Mouse (Mus musculus): ENCODE measurements around the gene Ide. TPM values are rescaled to one million over a fixed set of nuclear protein-coding genes. Genes with fewer than 3 reads are reported as not detected.

The Ide gene
- total and polyA plus RNA-seq, 3 experiments, result 24.0 to 99.8 (median 52.2) TPM

DNA sequence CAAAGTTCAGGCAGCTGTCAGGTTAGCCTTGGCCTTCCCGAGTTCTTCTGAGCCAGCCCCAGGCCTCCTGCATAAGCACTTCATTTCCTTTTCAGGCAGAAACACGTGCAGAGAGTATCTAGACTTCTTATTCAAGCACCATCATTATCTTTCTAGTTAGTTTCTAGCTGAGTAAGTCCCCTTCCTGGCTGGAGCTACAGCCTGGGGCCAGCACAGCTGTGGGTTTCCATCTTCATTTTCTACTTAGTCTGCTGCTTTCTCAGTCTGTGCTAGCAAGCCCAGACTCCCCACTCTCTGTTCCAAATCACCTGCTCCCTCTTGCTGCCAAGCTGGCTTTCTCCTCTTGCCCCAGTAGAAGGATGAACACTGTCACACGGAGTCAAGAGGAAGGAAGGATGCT, 90.8 kb downstream of the Ide start:
- intact Hi-C loops (cut with DNase I), result no loop called here
- no peak for DNase-seq
- Histone ChIP-seq H3K4me3 (no peak overlapping the region), H3K27me3 (ENCODE audit: control insufficient read depth, insufficient read depth, low read length) (no peaks in the 10 kb centered on the region), H3K27ac (no peak overlapping the region), H3K4me1 (ENCODE audit: control insufficient read depth, insufficient read depth, low read length) (no peaks in the 10 kb centered on the region), H3K36me3 (ENCODE audit: control insufficient read depth, insufficient read depth, low read length) (no peaks in the 10 kb centered on the region), H3K79me2 (replicated peaks; ENCODE audit: control insufficient read depth, insufficient read depth, low read length) (no peaks in the 10 kb centered on the region), H3K9ac (ENCODE audit: low read depth, low read length) (no peak overlapping the region)
- TF ChIP-seq CTCF (IDR thresholded peaks at IDR 0.05), result no peak
- no peak for TF ChIP-seq POLR2A (IDR thresholded peaks at IDR 0.05; ENCODE audit: insufficient read depth, low read depth, low read length)
- TF ChIP-seq EP300 (IDR thresholded peaks at IDR 0.05; ENCODE audit: insufficient read depth, low read depth, low read length), result no peak
- 32% methylated on average over 3 of the region's 3 CpGs for WGBS

DNA sequence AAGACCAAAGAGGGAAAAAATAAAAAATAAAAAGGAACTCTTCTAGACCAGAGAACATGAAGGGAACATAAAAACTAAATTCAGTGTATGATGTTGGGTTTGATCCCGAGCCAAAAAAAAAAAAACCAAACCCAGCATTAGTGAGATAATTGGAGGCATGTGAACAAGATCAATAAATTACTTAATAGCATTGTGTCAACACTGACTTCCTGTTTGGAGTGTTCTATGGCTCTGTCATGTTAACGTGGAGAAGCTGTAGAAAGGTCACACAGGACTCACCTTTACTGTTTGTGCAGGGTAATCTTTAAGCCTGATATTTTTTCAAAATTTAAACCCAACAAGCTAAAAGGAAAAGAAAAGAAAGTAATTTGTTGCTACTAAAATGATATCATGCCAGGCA, 94.9 kb downstream of the Ide start:
- intact Hi-C loops (cut with DNase I), result no loop called here
- H3K79me2 ChIP-seq (replicated peaks; ENCODE audit: control insufficient read depth, insufficient read depth, low read length), result no peaks in the 10 kb centered on the region
- no peaks in the 10 kb centered on the region for H3K27me3 ChIP-seq (ENCODE audit: control insufficient read depth, insufficient read depth, low read length)
- no peak for DNase-seq
- H3K4me1 ChIP-seq (ENCODE audit: control insufficient read depth, insufficient read depth, low read length), result no peaks in the 10 kb centered on the region
- 45% methylated on average over 2 of the region's 2 CpGs for WGBS
- H3K9ac ChIP-seq (ENCODE audit: low read depth, low read length), result no peak overlapping the region
- H3K4me3 ChIP-seq, result no peak overlapping the region
- no peak overlapping the region for H3K27ac ChIP-seq
- H3K36me3 ChIP-seq (ENCODE audit: control insufficient read depth, insufficient read depth, low read length), result no peaks in the 10 kb centered on the region
- no peak for TF ChIP-seq CTCF (IDR thresholded peaks at IDR 0.05)
- TF ChIP-seq POLR2A (IDR thresholded peaks at IDR 0.05; ENCODE audit: insufficient read depth, low read depth, low read length), result no peak
- TF ChIP-seq EP300 (IDR thresholded peaks at IDR 0.05; ENCODE audit: insufficient read depth, low read depth, low read length), result no peak

DNA sequence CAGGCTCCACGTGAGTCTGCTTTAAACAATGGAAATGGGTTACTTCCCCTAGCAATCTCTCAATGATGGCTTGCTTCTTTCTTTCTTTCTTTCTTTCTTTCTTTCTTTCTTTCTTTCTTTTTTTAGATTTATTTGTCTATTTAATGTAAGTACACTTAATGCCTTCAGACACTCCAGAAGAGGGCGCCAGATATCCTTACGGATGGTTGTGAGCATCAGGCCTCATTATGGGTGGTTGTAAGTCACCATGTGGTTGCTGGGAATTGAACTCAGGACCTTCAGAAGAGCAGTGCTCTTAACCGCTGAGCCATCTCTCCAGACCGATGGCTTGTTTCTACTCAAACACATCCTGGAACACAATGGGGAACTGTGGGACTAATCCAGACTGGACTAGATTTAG, 96.5 kb downstream of the Ide start:
- Histone ChIP-seq H3K4me3 (no peak overlapping the region), H3K27me3 (ENCODE audit: control insufficient read depth, insufficient read depth, low read length) (no peaks in the 10 kb centered on the region), H3K36me3 (ENCODE audit: control insufficient read depth, insufficient read depth, low read length) (no peaks in the 10 kb centered on the region), H3K79me2 (replicated peaks; ENCODE audit: control insufficient read depth, insufficient read depth, low read length) (no peaks in the 10 kb centered on the region), H3K27ac (no peak overlapping the region), H3K4me1 (ENCODE audit: control insufficient read depth, insufficient read depth, low read length) (no peaks in the 10 kb centered on the region), H3K9ac (ENCODE audit: low read depth, low read length) (no peak overlapping the region)
- TF ChIP-seq EP300 (IDR thresholded peaks at IDR 0.05; ENCODE audit: insufficient read depth, low read depth, low read length) (no peak), CTCF (IDR thresholded peaks at IDR 0.05) (peak; percentile 25)
- WGBS, result 69% methylated on average over 5 of the region's 5 CpGs
- no peak for DNase-seq
- intact Hi-C loops (cut with DNase I), result no loop called here

- Histone ChIP-seq H3K4me3 (no peak overlapping the region), H3K27ac (no peak overlapping the region), H3K27me3 (ENCODE audit: control insufficient read depth, insufficient read depth, low read length) (peaks cover 4% of the 10 kb centered on the region), H3K4me1 (ENCODE audit: control insufficient read depth, insufficient read depth, low read length) (no peaks in the 10 kb centered on the region), H3K79me2 (replicated peaks; ENCODE audit: control insufficient read depth, insufficient read depth, low read length) (no peaks in the 10 kb centered on the region), H3K9ac (ENCODE audit: low read depth, low read length) (no peak overlapping the region), H3K36me3 (ENCODE audit: control insufficient read depth, insufficient read depth, low read length) (no peaks in the 10 kb centered on the region)
- intact Hi-C loops (cut with DNase I), result no loop called here
- DNase-seq, result no peak
- TF ChIP-seq EP300 (IDR thresholded peaks at IDR 0.05; ENCODE audit: insufficient read depth, low read depth, low read length) (no peak), POLR2A (IDR thresholded peaks at IDR 0.05; ENCODE audit: insufficient read depth, low read depth, low read length) (no peak), CTCF (IDR thresholded peaks at IDR 0.05) (no peak)
- 23% methylated on average over 4 of the region's 4 CpGs for WGBS
These were observed 98.6 kb downstream of the Ide start for GRCm38 (mm10) chr19:37239096-37239495.

DNA sequence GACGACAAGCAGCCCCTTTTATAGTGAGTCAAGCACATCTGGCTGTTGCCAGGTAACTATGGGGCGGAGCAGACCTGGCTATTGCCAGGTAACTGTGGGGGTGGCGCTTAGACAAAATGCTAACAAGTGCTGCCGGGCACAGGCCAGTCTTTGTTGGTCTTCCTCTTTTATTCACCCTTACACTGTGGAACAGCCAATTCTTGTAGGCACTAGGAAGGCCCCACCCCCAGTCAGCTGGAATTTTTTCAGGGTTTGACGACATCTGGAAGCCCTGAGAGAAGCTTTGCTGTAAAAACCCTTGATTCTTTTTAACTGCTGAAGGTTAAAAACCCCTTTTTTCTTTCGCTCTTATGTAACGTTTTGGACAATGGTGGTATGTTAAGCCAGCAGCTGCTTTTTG, 99.0 kb downstream of the Ide start:
- 23% methylated on average over 7 of the region's 7 CpGs for WGBS
- intact Hi-C loops (cut with DNase I), result no loop called here
- no peak for TF ChIP-seq CTCF (IDR thresholded peaks at IDR 0.05)
- no peak for TF ChIP-seq POLR2A (IDR thresholded peaks at IDR 0.05; ENCODE audit: insufficient read depth, low read depth, low read length)
- no peak for TF ChIP-seq EP300 (IDR thresholded peaks at IDR 0.05; ENCODE audit: insufficient read depth, low read depth, low read length)
- DNase-seq, result peak in 1 of 2 experiments; percentile 7
- Histone ChIP-seq H3K9ac (ENCODE audit: low read depth, low read length) (no peak overlapping the region), H3K27me3 (ENCODE audit: control insufficient read depth, insufficient read depth, low read length) (peaks cover 8% of the 10 kb centered on the region), H3K4me3 (no peak overlapping the region), H3K36me3 (ENCODE audit: control insufficient read depth, insufficient read depth, low read length) (no peaks in the 10 kb centered on the region), H3K4me1 (ENCODE audit: control insufficient read depth, insufficient read depth, low read length) (no peaks in the 10 kb centered on the region), H3K27ac (no peak overlapping the region), H3K79me2 (replicated peaks; ENCODE audit: control insufficient read depth, insufficient read depth, low read length) (no peaks in the 10 kb centered on the region)

DNA sequence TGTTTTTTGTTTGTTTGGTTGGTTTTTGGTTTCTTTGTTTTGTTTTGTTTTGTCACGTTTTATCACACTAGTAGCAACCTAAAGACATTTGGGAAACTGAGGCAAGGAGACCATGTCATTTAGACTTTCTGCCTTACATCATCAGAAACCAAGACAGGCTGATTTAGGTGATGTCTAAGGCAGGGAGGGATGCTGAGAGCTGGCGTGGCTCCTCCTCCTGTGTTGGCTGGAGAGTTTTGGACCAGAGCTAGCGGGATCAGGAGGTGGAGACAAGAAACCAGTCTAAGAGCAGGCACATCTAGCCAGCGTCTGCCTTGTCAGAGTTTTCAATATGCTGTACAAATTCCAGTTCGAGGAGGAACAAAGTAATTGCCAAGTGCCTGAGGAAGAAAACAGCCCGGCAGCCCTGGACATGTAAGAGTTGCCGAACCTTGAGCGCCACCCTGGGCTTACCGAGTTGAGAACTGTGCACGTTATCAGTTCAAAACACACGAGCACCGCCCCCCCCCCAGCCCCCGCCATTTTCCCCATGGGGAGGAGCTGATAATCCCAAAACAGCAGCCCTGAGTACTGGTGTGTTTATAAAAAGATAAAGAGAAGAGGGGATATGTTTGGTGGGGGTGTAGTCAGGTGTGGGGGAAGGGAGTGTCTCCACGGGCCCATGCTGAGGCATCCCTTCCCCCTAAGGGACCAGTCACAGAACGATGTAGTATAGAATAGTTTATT, 99.8 kb downstream of the Ide start:
- no peaks in the 10 kb centered on the region for H3K4me1 ChIP-seq (ENCODE audit: control insufficient read depth, insufficient read depth, low read length)
- TF ChIP-seq EP300 (IDR thresholded peaks at IDR 0.05; ENCODE audit: insufficient read depth, low read depth, low read length) (no peak), POLR2A (IDR thresholded peaks at IDR 0.05; ENCODE audit: insufficient read depth, low read depth, low read length) (no peak), CTCF (IDR thresholded peaks at IDR 0.05) (no peak)
- H3K27me3 ChIP-seq (ENCODE audit: control insufficient read depth, insufficient read depth, low read length), result peaks cover 10% of the 10 kb centered on the region
- H3K9ac ChIP-seq (ENCODE audit: low read depth, low read length), result no peak overlapping the region
- DNase-seq, result no peak
- no peak overlapping the region for H3K4me3 ChIP-seq
- intact Hi-C loops (cut with DNase I), result no loop called here
- H3K36me3 ChIP-seq (ENCODE audit: control insufficient read depth, insufficient read depth, low read length), result no peaks in the 10 kb centered on the region
- no peaks in the 10 kb centered on the region for H3K79me2 ChIP-seq (replicated peaks; ENCODE audit: control insufficient read depth, insufficient read depth, low read length)
- no peak overlapping the region for H3K27ac ChIP-seq
- 4% methylated on average over 15 of the region's 15 CpGs for WGBS

All from heart, adult 2 months (tissue).